Mouse (Mus musculus) thymus, adult 2 months (tissue): Measurements from ENCODE around the gene Uso1. TPM values are rescaled to one million over a fixed set of nuclear protein-coding genes. Genes with fewer than 3 reads are reported as not detected.

Experiments used
- DNase-seq: peaks from one replicate; pipeline ENCODE4 v3.0.0; 2021
- H3K27ac ChIP-seq: fragments of 200-500 bp; 2 replicates; pipeline ENCODE4 v1.5.1; 2012; ENCODE audit warnings: low read length, control low read depth; ENCODE audit not compliant: control insufficient read depth, insufficient read depth
- H3K27me3 ChIP-seq: fragments of 200-500 bp; 2 replicates; pipeline ENCODE4 v1.6.1; 2012; ENCODE audit warnings: mild to moderate bottlenecking, low read length, moderate library complexity, mixed read lengths; ENCODE audit not compliant: control insufficient read depth, insufficient read depth
- H3K36me3 ChIP-seq: fragments of 200-500 bp; 2 replicates; pipeline ENCODE4 v1.6.1; 2012; ENCODE audit warnings: mild to moderate bottlenecking, low read length, moderate library complexity; ENCODE audit not compliant: control insufficient read depth, insufficient read depth
- H3K4me1 ChIP-seq: fragments of 200-500 bp; replicated peaks from 2 replicates; pipeline ENCODE4 v1.6.1; 2012; ENCODE audit warnings: low read length; ENCODE audit not compliant: control insufficient read depth, insufficient read depth
- H3K4me3 ChIP-seq: fragments of 200-500 bp; 2 replicates; pipeline ENCODE4 v1.5.1; 2012; ENCODE audit warnings: mild to moderate bottlenecking, low read length, control low read depth, moderate library complexity; ENCODE audit not compliant: control insufficient read depth, insufficient read depth
- CTCF ChIP-seq: fragments of 200-500 bp; IDR thresholded peaks from 2 replicates; pipeline ENCODE4 v1.5.1; 2012; ENCODE audit warnings: mild to moderate bottlenecking, control low read depth, low read length, moderate library complexity, borderline replicate concordance; ENCODE audit not compliant: control insufficient read depth, poor library complexity, insufficient read depth; ENCODE audit errors: extremely low read depth
- POLR2A ChIP-seq: fragments of 200-500 bp; IDR thresholded peaks from 2 replicates; pipeline ENCODE4 v1.6.1; 2012; ENCODE audit warnings: mild to moderate bottlenecking, low read length, control low read depth, moderate library complexity; ENCODE audit not compliant: control insufficient read depth, poor library complexity, insufficient read depth; ENCODE audit errors: extremely low read depth
- WGBS: fragments of 180-500 bp; shearing (Covaris S2); methylation state at CpG from one replicate; pipeline ENCODE4 v1.1.7; 2018; 5-methylcytosine and 5-hydroxymethylcytosine counted together
- polyA plus RNA-seq: library from polyadenylated mRNA; depleted of rRNA; stranded (reverse); fragments of >200 nt; gene quantifications from 2 replicates; pipeline ENCODE4 v1.2.3, GENCODE M21; 2012

Uso1 gene
- polyA plus RNA-seq, 1 experiment, result 25.4 TPM

DNA sequence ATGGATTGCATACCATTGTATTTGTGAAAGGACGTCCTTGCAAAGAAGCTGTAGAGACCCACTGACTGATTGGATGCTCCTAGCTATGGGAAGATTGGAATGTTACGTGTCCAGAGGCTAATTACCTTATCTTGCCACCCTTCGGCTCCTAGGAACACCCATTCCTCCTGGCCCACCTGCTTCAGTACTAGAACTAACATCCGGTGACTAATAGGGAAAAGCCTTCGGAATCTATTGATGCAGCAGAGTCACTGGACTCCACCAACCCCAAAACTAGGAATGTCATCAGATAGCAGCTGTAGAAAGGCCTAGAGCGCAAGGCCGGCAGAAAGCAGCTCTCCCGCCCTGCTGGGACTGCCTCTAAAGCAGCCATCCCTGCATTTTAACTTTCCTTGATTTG, 36.1 kb upstream of the Uso1 start:
- DNase-seq, result no peak
- Histone ChIP-seq H3K27me3 (no peaks in the 10 kb centered on the region), H3K4me1 (peaks cover 30% of the 10 kb centered on the region), H3K4me3 (no peak overlapping the region), H3K36me3 (no peaks in the 10 kb centered on the region), H3K27ac (no peak overlapping the region)
- WGBS, result 98% methylated on average over 8 of the region's 8 CpGs
- no peak for TF ChIP-seq POLR2A

DNA sequence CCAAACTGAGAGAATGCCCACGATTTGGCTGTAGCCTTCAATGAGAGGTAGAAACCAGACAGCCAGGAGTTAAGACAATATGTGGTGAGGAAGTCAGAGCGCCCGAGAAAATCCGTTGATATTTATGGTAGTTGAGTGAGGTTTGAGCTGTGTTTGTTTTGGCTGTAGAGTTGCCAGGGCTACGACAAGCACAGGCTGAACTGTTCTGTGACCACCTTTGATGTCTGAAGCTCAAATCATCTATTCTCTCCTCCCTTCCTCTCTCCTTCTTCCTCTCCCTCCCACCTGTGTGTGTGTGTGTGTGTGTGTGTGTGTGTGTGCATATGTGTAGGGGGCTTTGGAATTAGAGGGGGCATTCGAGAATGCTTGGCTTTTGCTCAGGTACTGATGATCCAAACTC, 34.7 kb upstream of the Uso1 start:
- no peak for DNase-seq
- H3K4me1 ChIP-seq, result peaks cover 37% of the 10 kb centered on the region
- no peaks in the 10 kb centered on the region for H3K36me3 ChIP-seq
- no peak overlapping the region for H3K4me3 ChIP-seq
- WGBS, result 2% methylated on average over 6 of the region's 6 CpGs
- no peak overlapping the region for H3K27ac ChIP-seq
- H3K27me3 ChIP-seq, result no peaks in the 10 kb centered on the region
- TF ChIP-seq POLR2A (no peak), CTCF (no peak)

DNA sequence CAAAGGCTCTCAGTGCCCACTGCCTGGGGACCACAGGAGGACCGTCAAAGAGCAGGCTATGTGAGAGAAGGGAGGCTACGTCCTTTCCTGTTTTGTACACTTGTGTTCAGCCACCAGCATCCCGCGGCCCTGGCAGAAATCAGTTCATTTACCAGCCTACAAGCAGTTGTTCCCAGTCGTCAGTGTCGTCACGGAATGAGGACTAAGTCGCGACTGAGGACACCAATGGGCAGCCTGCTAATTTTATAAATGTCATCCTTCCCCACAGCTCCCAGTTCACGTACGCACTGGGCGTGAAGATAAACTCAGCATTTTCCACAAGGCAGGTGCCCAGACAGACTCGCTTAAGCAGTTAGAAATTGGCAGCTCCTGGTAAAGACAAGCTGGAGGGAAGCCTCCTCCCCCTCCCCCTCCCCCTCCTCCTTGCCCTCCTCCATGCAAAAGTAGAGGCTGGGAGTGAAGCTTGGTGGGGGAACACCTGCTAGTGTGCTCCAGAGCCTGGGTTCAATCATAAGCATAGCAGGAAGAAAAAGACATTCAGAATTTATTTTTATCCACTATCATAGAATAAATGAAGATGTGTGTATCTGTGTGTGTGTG, 33.8 kb upstream of the Uso1 start:
- TF ChIP-seq CTCF (no peak), POLR2A (no peak)

DNA sequence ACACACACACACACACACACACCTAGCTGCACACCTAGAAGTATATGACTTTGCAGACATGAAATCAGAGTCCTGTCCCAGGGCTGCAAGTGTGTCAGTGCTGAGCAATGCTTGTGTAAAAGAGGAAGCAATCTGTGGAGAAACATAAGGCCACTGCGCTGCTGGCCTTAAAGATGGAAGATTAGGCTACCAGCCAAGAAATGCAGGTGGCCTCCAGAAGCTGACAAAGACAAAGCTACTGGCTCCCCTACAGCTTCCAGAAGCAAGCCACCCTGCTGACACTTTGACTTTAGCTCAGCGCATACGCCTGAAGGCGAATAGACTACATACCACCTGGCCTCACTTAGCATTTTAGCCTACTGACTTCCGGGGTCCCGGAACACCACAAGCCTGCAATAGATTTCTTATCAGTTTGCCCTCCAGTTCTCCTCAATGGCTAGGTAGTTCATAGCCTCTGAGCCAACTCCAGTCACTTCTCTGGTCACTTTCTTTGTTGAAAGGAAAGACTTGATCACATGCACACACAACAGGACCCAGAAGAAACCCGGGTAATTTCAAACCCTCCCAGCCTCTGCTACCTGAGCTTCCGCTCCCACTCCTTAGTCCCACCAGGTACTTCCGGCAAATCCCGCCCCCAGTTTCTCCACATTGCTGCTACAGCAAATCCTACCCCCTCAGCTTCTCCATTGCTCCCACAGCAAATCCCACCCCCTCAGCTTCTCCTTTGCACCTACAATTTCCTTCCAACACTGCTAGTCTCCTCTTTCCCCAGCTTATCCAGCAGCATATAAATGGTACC, 31.2 kb upstream of the Uso1 start:
- H3K27me3 ChIP-seq, result no peaks in the 10 kb centered on the region
- no peak overlapping the region for H3K4me3 ChIP-seq
- H3K27ac ChIP-seq, result peak overlapping the region; percentile 62
- H3K4me1 ChIP-seq, result peaks cover 37% of the 10 kb centered on the region
- peak; percentile 48 for DNase-seq
- no peak for TF ChIP-seq POLR2A
- TF ChIP-seq CTCF, result no peak
- H3K36me3 ChIP-seq, result no peaks in the 10 kb centered on the region
- WGBS, result 20% methylated on average over 10 of the region's 10 CpGs

More for the DNA sequence above, 33.8 kb upstream of the Uso1 start:
- Histone ChIP-seq H3K27me3 (no peaks in the 10 kb centered on the region), H3K27ac (no peak overlapping the region), H3K4me1 (peaks cover 37% of the 10 kb centered on the region), H3K4me3 (no peak overlapping the region), H3K36me3 (no peaks in the 10 kb centered on the region)
- WGBS, result 62% methylated on average over 13 of the region's 13 CpGs
- no peak for DNase-seq

DNA sequence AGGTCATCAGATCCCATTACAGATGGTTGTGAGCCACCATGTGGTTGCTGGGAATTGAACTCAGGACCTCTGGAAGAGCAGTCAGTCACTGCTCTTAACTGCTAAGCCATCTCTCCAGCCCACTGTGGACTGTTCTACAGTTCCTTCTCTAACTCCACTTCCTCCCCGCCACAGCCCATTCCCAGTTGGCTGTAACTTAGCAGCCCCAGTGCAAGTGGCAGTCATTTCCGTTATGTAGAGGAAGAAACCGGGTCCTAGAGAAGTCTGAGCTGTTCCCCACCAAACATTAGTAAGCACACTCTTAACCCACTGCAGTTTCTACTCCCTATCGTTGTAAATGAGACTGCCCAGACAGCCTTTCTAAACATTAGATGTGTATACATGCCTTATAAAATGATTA, 30.5 kb upstream of the Uso1 start:
- H3K27me3 ChIP-seq, result no peaks in the 10 kb centered on the region
- no peaks in the 10 kb centered on the region for H3K36me3 ChIP-seq
- TF ChIP-seq POLR2A (no peak), CTCF (no peak)
- H3K27ac ChIP-seq, result 0 out of 2 replicates have a peak overlapping the region, but pooled peaks have one; percentile 20
- DNase-seq, result peak; percentile 11
- no peak overlapping the region for H3K4me3 ChIP-seq
- 40% methylated on average over 4 of the region's 4 CpGs for WGBS
- peaks cover 36% of the 10 kb centered on the region for H3K4me1 ChIP-seq

DNA sequence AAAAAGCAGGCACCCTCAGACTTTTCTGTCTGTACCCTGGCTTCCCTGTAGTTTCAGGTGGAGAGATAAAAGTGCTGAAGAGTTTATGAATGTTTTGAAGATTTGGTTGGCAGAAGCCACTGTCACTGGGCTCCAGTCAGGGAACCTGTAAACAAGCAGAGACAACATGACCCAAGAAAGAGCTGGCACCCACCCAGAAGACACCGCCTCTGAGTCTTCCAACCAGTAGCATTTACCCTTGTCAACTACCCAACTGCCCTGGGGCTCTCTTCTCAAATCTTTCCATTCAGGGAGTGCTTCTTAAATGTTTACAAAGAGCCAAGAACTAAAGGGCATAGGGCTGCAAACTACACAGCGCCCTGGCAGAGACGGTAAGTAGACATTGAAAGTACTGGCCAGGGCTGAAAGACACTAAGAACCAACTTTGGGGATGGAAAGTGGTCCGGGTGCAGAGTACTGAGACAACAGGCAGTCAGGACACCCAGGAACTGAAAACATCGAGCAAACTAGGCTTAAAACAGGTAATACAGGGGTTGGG, 26.9 kb upstream of the Uso1 start:
- H3K4me1 ChIP-seq, result peaks cover 17% of the 10 kb centered on the region
- no peaks in the 10 kb centered on the region for H3K36me3 ChIP-seq
- H3K4me3 ChIP-seq, result no peak overlapping the region
- DNase-seq, result no peak
- 94% methylated on average over 5 of the region's 5 CpGs for WGBS
- TF ChIP-seq CTCF (no peak), POLR2A (no peak)
- H3K27ac ChIP-seq, result no peak overlapping the region
- H3K27me3 ChIP-seq, result no peaks in the 10 kb centered on the region
